Mouse (Mus musculus) large intestine, adult 2 months (tissue): ENCODE measurements around the gene Cd151. TPM values are rescaled to one million over a fixed set of nuclear protein-coding genes. Genes with fewer than 3 reads are reported as not detected.

ENCODE experiments used
- DNase-seq: peaks from one replicate; pipeline ENCODE4 v3.0.0-alpha.2; 2012; ENCODE audit warnings: low read depth, low spot score
- WGBS: fragments of 180-500 bp; shearing (Covaris S2); methylation state at CpG from one replicate; pipeline ENCODE4 v1.1.7; 2018; 5-methylcytosine and 5-hydroxymethylcytosine counted together
- polyA plus RNA-seq: library from polyadenylated mRNA; depleted of rRNA; stranded (reverse); fragments of >200 nt; gene quantifications from 2 replicates; pipeline ENCODE4 v1.2.3, GENCODE M21; 2012

The Cd151 gene
- polyA plus RNA-seq, 1 experiment, result 255 TPM

GRCm38 (mm10) chr7:141484186-141485120 is 17.3 kb downstream of the Cd151 start:
- 80% methylated on average over 5 of the region's 5 CpGs for WGBS
- no peak for DNase-seq

- 86% methylated on average over 2 of the region's 2 CpGs for WGBS
- no peak for DNase-seq
Measured at GRCm38 (mm10) chr7:141485186-141485585, 18.0 kb downstream of the Cd151 start.

GRCm38 (mm10) chr7:141485606-141486005 is 18.4 kb downstream of the Cd151 start:
- no peak for DNase-seq
- 84% methylated on average over 2 of the region's 2 CpGs for WGBS

- WGBS, result 91% methylated on average over 1 of the region's 1 CpGs
- no peak for DNase-seq
Measured at GRCm38 (mm10) chr7:141486239-141486638, 19.0 kb downstream of the Cd151 start.

GRCm38 (mm10) chr7:141487141-141487540 is 19.9 kb downstream of the Cd151 start:
- no peak for DNase-seq
- WGBS, result 81% methylated on average over 7 of the region's 7 CpGs

- WGBS, result 80% methylated on average over 2 of the region's 2 CpGs
- no peak for DNase-seq
Measured at GRCm38 (mm10) chr7:141491151-141491550, 24.0 kb downstream of the Cd151 start.

- no peak for DNase-seq
- 80% methylated on average over 5 of the region's 5 CpGs for WGBS
Measured at GRCm38 (mm10) chr7:141492738-141493137, 25.5 kb downstream of the Cd151 start.

GRCm38 (mm10) chr7:141493729-141494128 is 26.5 kb downstream of the Cd151 start:
- WGBS, result 89% methylated on average over 1 of the region's 1 CpGs

GRCm38 (mm10) chr7:141495379-141495778 is 28.2 kb downstream of the Cd151 start:
- no peak for DNase-seq
- 88% methylated on average over 2 of the region's 2 CpGs for WGBS

More at GRCm38 (mm10) chr7:141493729-141494128, 26.5 kb downstream of the Cd151 start:
- DNase-seq, result no peak

- no peak for DNase-seq
- WGBS, result 79% methylated on average over 4 of the region's 4 CpGs
Measured at GRCm38 (mm10) chr7:141495940-141496339, 28.7 kb downstream of the Cd151 start.

- DNase-seq, result no peak
- 84% methylated on average over 3 of the region's 3 CpGs for WGBS
Measured at GRCm38 (mm10) chr7:141497600-141497999, 30.4 kb downstream of the Cd151 start.

- no peak for DNase-seq
- 87% methylated on average over 7 of the region's 7 CpGs for WGBS
Measured at GRCm38 (mm10) chr7:141501820-141502555, 34.8 kb downstream of the Cd151 start.

- DNase-seq, result no peak
- WGBS, result 94% methylated on average over 5 of the region's 5 CpGs
Measured at GRCm38 (mm10) chr7:141502556-141502905, 35.3 kb downstream of the Cd151 start.

GRCm38 (mm10) chr7:141506278-141506677 is 39.1 kb downstream of the Cd151 start:
- DNase-seq, result no peak
- 93% methylated on average over 2 of the region's 2 CpGs for WGBS

- no peak for DNase-seq
Measured at GRCm38 (mm10) chr7:141508160-141508559, 41.0 kb downstream of the Cd151 start.

GRCm38 (mm10) chr7:141510196-141510595 is 43.0 kb downstream of the Cd151 start:
- no peak for DNase-seq
- 93% methylated on average over 5 of the region's 5 CpGs for WGBS

GRCm38 (mm10) chr7:141510681-141511191 is 43.5 kb downstream of the Cd151 start:
- WGBS, result 85% methylated on average over 8 of the region's 8 CpGs
- no peak for DNase-seq

GRCm38 (mm10) chr7:141517638-141518037 is 50.4 kb downstream of the Cd151 start:
- 86% methylated on average over 4 of the region's 4 CpGs for WGBS
- no peak for DNase-seq

GRCm38 (mm10) chr7:141518296-141518695 is 51.1 kb downstream of the Cd151 start:
- DNase-seq, result no peak
- 93% methylated on average over 5 of the region's 5 CpGs for WGBS

GRCm38 (mm10) chr7:141518926-141519325 is 51.7 kb downstream of the Cd151 start:
- no peak for DNase-seq
- 87% methylated on average over 3 of the region's 3 CpGs for WGBS

- WGBS, result 72% methylated on average over 1 of the region's 1 CpGs
- DNase-seq, result no peak
Measured at GRCm38 (mm10) chr7:141519795-141520194, 52.6 kb downstream of the Cd151 start.
